Mouse (Mus musculus) MEL (cell line): ENCODE results near the gene Smco1. TPM values are rescaled to one million over a fixed set of nuclear protein-coding genes. Genes with fewer than 3 reads are reported as not detected.

Experiments
- DNase-seq: peaks from one replicate; pipeline ENCODE4 v3.0.0; 2011; ENCODE audit warnings: low read depth, low spot score
- H3K27ac ChIP-seq: 2 replicates; pipeline ENCODE4 v1.5.1; 2012; ENCODE audit warnings: low read depth, mild to moderate bottlenecking, control low read depth, low read length, moderate library complexity; ENCODE audit not compliant: control insufficient read depth
- H3K27me3 ChIP-seq, 2 experiments: fragments of 150-350 bp in 1 of 2; sonication (generic) in 1 of 2; 2 replicates each; pipeline ENCODE4 v1.6.1; 2012; ENCODE audit warnings: low read length in 2 of 2, mild to moderate bottlenecking in 2 of 2, improper control_type of control experiment in 1 of 2, moderate library complexity in 1 of 2; ENCODE audit not compliant: insufficient read depth in 2 of 2, control insufficient read depth in 1 of 2
- H3K36me3 ChIP-seq, 2 experiments: 2 replicates each; pipeline ENCODE4 v1.6.1; 2012 to 2014; ENCODE audit warnings: low read length in 2 of 2, improper control_type of control experiment in 1 of 2, inconsistent platforms in 1 of 2, mild to moderate bottlenecking in 1 of 2; ENCODE audit not compliant: insufficient read depth in 2 of 2, control insufficient read depth in 1 of 2
- H3K4me1 ChIP-seq, 2 experiments: fragments of 150-350 bp in 1 of 2; sonication (generic) in 1 of 2; 2 replicates each; pipeline ENCODE4 v1.6.1; 2012; ENCODE audit warnings: low read length in 2 of 2, improper control_type of control experiment in 1 of 2, mild to moderate bottlenecking in 1 of 2; ENCODE audit not compliant: insufficient read depth in 2 of 2, control insufficient read depth in 1 of 2
- H3K4me3 ChIP-seq, 2 experiments: fragments of 150-350 bp in 1 of 2; sonication (generic) in 1 of 2; 2 replicates each; pipeline ENCODE4 v1.5.1; 2012; ENCODE audit warnings: low read depth in 2 of 2, low read length in 2 of 2, mild to moderate bottlenecking in 2 of 2, moderate library complexity in 2 of 2, control low read depth in 1 of 2, improper control_type of control experiment in 1 of 2; ENCODE audit not compliant: control insufficient read depth in 1 of 2, insufficient read depth in 1 of 2
- H3K79me2 ChIP-seq: 2 replicates; pipeline ENCODE4 v1.6.1; 2012; ENCODE audit warnings: mild to moderate bottlenecking, low read length, moderate library complexity; ENCODE audit not compliant: control insufficient read depth, poor library complexity, insufficient read depth
- H3K9ac ChIP-seq: 2 replicates; pipeline ENCODE4 v1.6.1; 2012; ENCODE audit warnings: low read depth, mild to moderate bottlenecking, control low read depth, low read length, moderate library complexity; ENCODE audit not compliant: control insufficient read depth, poor library complexity, severe bottlenecking
- H3K9me3 ChIP-seq: fragments of 150-350 bp; sonication (generic); replicated peaks from 2 replicates; pipeline ENCODE4 v1.6.1; 2012; ENCODE audit warnings: mild to moderate bottlenecking, low read length, improper control_type of control experiment, moderate library complexity; ENCODE audit not compliant: insufficient read depth
- MAX ChIP-seq: IDR thresholded peaks from 2 replicates; pipeline ENCODE4 v1.6.1; 2011; ENCODE audit warnings: low read length, improper control_type of control experiment
- NRF1 ChIP-seq: IDR thresholded peaks from 2 replicates; pipeline ENCODE4 v1.6.1; 2014; ENCODE audit warnings: low read depth, mild to moderate bottlenecking, inconsistent platforms, low read length, improper control_type of control experiment, moderate library complexity; ENCODE audit not compliant: poor library complexity, insufficient read depth, severe bottlenecking
- SIN3A ChIP-seq: IDR thresholded peaks from 2 replicates; pipeline ENCODE4 v1.6.1; 2012; ENCODE audit warnings: low read length, improper control_type of control experiment, inconsistent platforms
- UBTF ChIP-seq: IDR thresholded peaks from 2 replicates; pipeline ENCODE4 v1.6.1; 2012; ENCODE audit warnings: low read depth, mild to moderate bottlenecking, inconsistent platforms, low read length, improper control_type of control experiment, moderate library complexity, borderline replicate concordance; ENCODE audit not compliant: insufficient read depth
- USF1 ChIP-seq: IDR thresholded peaks from 2 replicates; pipeline ENCODE4 v1.6.1; 2014; ENCODE audit warnings: low read depth, mild to moderate bottlenecking, inconsistent platforms, low read length, improper control_type of control experiment, moderate library complexity
- ZC3H11A ChIP-seq: IDR thresholded peaks from 2 replicates; pipeline ENCODE4 v1.6.1; 2012; ENCODE audit warnings: low read depth, mild to moderate bottlenecking, inconsistent platforms, low read length, improper control_type of control experiment
- ZMIZ1 ChIP-seq: IDR thresholded peaks from 2 replicates; pipeline ENCODE4 v1.6.1; 2012; ENCODE audit warnings: low read depth, mild to moderate bottlenecking, inconsistent platforms, low read length, improper control_type of control experiment, moderate library complexity
- ZNF384 ChIP-seq: IDR thresholded peaks from 2 replicates; pipeline ENCODE4 v1.6.1; 2012; ENCODE audit warnings: low read depth, mild to moderate bottlenecking, inconsistent platforms, low read length, improper control_type of control experiment
- polyA plus RNA-seq, 2 experiments: library from polyadenylated mRNA; stranded (reverse) in 1 of 2; unstranded in 1 of 2; fragments of >175 nt in 1 of 2; fragments of >200 nt in 1 of 2; gene quantifications; 2 replicates each; pipeline versions ENCODE4 v1.2.1 to v1.2.4; 2012; ENCODE audit warnings: low replicate concordance in 2 of 2, low read depth in 1 of 2; ENCODE audit not compliant: insufficient read length in 2 of 2, insufficient read depth in 1 of 2, missing spikeins in 1 of 2
- total RNA-seq: library from RNA; depleted of rRNA; stranded (reverse); fragments of 300-350 nt; gene quantifications from 2 replicates; pipeline ENCODE4 v1.2.3, GENCODE M21; 2012

Smco1 gene
- total and polyA plus RNA-seq, 3 experiments, result not detected

GRCm38 (mm10) chr16:32239428-32240312, 31.6 kb upstream of the Smco1 start:
- Histone ChIP-seq H3K27ac (no peak overlapping the region), H3K4me1 (no peaks in the 10 kb centered on the region; a peak in 1 of 4 replicates), H3K4me3 (no peak overlapping the region), H3K9me3 (no peaks in the 10 kb centered on the region), H3K9ac (no peak overlapping the region), H3K36me3 (peaks cover 5 to 10% of the 10 kb centered on the region in 2 experiments; a peak in 3 of 4 replicates), H3K27me3 (no peaks in the 10 kb centered on the region), H3K79me2 (peaks cover 21% of the 10 kb centered on the region)
- no peak for DNase-seq
- peak; percentile 48 for TF ChIP-seq ZNF384
- no peak for TF ChIP-seq UBTF

DNA sequence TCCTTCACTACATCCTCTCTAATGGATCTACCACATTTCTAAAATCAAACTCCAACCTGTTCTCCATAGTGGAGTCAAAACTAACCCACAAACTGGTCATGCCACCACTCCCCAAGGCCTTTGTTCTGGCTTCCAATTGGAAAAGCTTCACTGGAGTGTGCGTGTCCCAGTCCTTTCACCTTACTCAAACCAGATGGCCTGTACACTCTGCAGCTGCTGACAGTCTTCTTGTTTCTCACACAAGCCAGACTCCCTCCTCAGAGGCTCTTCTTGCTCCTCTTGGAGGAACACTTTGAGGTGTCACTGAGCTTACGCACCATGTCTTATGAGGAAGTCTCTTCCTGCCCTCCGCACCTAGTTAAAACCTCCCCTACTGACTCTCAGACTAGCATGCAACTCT, 27.4 kb upstream of the Smco1 start:
- peaks cover 46% of the 10 kb centered on the region for H3K79me2 ChIP-seq
- no peak overlapping the region for H3K27ac ChIP-seq
- peaks cover 0 to 30% of the 10 kb centered on the region in 2 experiments; a peak in 3 of 4 replicates for H3K36me3 ChIP-seq
- no peaks in the 10 kb centered on the region for H3K27me3 ChIP-seq
- no peak overlapping the region for H3K9ac ChIP-seq
- H3K4me3 ChIP-seq, result no peak overlapping the region
- no peak for TF ChIP-seq SIN3A
- peaks cover 8 to 10% of the 10 kb centered on the region in 2 experiments for H3K4me1 ChIP-seq
- H3K9me3 ChIP-seq, result no peaks in the 10 kb centered on the region
- no peak for DNase-seq

- Histone ChIP-seq H3K79me2 (peaks cover 38% of the 10 kb centered on the region), H3K9me3 (no peaks in the 10 kb centered on the region), H3K4me1 (peaks cover 8 to 10% of the 10 kb centered on the region in 2 experiments), H3K27me3 (no peaks in the 10 kb centered on the region), H3K4me3 (peak overlapping the region; percentile 95 to 97), H3K36me3 (peaks cover 0 to 30% of the 10 kb centered on the region in 2 experiments; a peak in 2 of 4 replicates), H3K27ac (peak overlapping the region; percentile 33), H3K9ac (peak overlapping the region; percentile 66)
- TF ChIP-seq ZC3H11A (0 out of 2 replicates have a peak, but pooled peaks have one; percentile 1), NRF1 (0 out of 2 replicates have a peak, but pooled peaks have one; percentile 9), MAX (peak; percentile 44; the same call in 1 of the 2 replicates), USF1 (no peak), ZMIZ1 (no peak)
- peak; percentile 80 for DNase-seq
Measured at GRCm38 (mm10) chr16:32246351-32246791, 24.9 kb upstream of the Smco1 start.
